Mouse (Mus musculus) Patski (cell line): Measurements from ENCODE around the gene Otoa. TPM values are rescaled to one million over a fixed set of nuclear protein-coding genes. Genes with fewer than 3 reads are reported as not detected.

Source experiments
- ATAC-seq: fragments of 100-300 bp; one replicate; pipeline ENCODE4 v1.8.0; 2021
- CTCF ChIA-PET: fragments of 350-600 bp; sonication (Branson Sonifier 250); formaldehyde crosslinking; loops from one replicate; lab custom pipeline; 2022; ENCODE audit warnings: inconsistent platforms; lab: Charles Lee
- POLR2A ChIA-PET: fragments of 350-600 bp; sonication (Branson Sonifier 250); formaldehyde crosslinking; loops from one replicate; lab custom pipeline; 2022; ENCODE audit warnings: antibody characterized with exemption, inconsistent platforms; lab: Charles Lee
- DNase-seq: peaks from one replicate; pipeline ENCODE4 v3.0.0-alpha.2; 2011; ENCODE audit warnings: low read depth, low spot score
- H3K27me3 ChIP-seq: fragments of 371-371 bp; one replicate; pipeline ENCODE4 v1.5.1; 2021
- CTCF ChIP-seq: fragments of 100-300 bp; IDR thresholded peaks from one replicate; pipeline ENCODE4 v1.5.1; 2021
- in situ Hi-C: fragments of 300-500 bp; cut with MboI; formaldehyde crosslinking; loops from 3 replicates; pipeline ENCODE4 v1.11.1; 2018; ENCODE audit warnings: low pct_unique_long_range_greater_than_20kb, mixed read lengths
- polyA plus RNA-seq: library from polyadenylated mRNA; unstranded; gene quantifications from one replicate; pipeline ENCODE4 v1.2.3, GENCODE M21; 2021

The Otoa gene
- polyA plus RNA-seq, 1 experiment from 2014 or later: 0.09 TPM

DNA sequence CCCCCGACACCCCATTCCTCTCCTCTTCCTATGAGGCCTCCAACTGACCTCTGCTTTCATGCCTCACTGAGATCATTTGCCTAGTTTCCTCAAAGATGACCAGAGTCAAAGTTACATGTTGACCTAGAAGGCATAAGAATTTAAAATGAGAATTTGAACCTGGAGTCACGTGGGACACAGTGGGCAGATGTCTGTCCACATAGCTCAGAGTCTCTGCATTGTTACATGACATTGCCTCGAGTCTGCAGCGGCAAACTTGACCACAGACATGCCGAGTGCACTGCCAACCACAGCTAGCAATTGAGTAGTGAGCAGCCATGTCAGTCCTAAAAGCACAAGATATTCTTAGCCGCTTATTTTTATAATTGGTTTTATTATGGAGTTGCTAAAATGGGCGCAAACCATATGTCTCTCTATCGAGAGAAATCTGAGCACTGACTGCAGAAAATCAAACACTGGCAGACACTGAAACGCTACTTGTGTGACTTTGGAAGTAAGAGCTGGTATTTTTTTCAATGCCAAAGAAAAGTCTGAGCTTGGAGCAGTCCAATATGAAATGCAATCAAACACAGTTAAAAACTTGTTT is 105.8 kb downstream of the Otoa start:
- in situ Hi-C loops: no loop called here
- ChIA-PET CTCF (interaction anchor here (0.9 kb wide), 1 partner anchor 27 kb away, joined by 3 read pairs; no protein-coding TSS in a partner anchor), POLR2A (no interaction called here)
- DNase-seq (no peak), ATAC-seq (no peak)
- H3K27me3 ChIP-seq: peaks cover 3% of the 10 kb centered on the region
- TF ChIP-seq CTCF: no peak

DNA sequence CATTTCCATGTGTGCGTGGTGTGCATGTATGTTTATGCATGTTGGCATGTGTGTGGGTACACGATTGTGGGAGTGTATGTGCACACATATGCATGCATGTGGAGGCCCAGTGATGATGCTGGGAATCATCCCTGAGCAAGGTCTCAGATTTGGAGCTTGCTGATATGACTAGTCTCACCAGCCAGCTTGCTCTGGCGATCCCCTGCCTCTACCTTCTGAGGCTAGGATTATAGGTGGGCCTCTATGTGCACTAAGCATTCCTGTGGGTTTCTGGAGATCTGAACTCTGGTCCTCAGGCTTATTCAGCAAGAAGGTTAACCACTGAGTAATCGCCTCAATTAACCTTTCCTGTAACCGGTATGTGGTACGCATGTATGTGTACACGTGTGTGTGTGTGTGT is 107.5 kb downstream of the Otoa start:
- in situ Hi-C loops: no loop called here
- POLR2A ChIA-PET: no interaction called here
- CTCF ChIA-PET: no interaction called here

DNA sequence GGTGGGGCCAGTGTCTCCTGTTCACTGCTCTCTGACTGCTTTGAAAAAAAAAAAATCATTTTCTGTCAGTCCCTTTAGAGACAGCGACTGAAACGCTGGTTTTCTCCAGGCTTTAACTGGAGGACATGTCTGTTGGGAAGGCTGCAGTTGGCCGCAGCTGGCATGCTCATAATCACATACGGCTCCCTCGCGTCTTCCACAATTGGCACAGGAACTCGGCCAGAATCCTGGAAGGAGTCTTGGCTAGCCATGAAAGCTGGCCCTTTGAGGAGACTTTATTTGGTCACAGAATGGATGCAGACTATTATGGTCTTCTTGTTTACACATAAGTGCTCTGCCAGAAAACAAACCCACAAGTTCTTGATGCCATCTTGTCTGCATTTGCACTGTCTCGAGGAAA is 117.5 kb downstream of the Otoa start:
- no peak for DNase-seq
- ATAC-seq: no peak
- in situ Hi-C loops: no loop called here
- peaks cover 15% of the 10 kb centered on the region for H3K27me3 ChIP-seq
- ChIA-PET CTCF (interaction anchor here (0.6 kb wide), 1 partner anchor 775 kb away, joined by 3 read pairs; no protein-coding TSS in a partner anchor), POLR2A (interaction anchor here (0.7 kb wide), 1 partner anchor 100 kb away, joined by 3 read pairs; no protein-coding TSS in a partner anchor)
- TF ChIP-seq CTCF: no peak

More for the DNA sequence above, 107.5 kb downstream of the Otoa start:
- DNase-seq (no peak), ATAC-seq (no peak)
- no peak for TF ChIP-seq CTCF
- peaks cover 2% of the 10 kb centered on the region for H3K27me3 ChIP-seq

DNA sequence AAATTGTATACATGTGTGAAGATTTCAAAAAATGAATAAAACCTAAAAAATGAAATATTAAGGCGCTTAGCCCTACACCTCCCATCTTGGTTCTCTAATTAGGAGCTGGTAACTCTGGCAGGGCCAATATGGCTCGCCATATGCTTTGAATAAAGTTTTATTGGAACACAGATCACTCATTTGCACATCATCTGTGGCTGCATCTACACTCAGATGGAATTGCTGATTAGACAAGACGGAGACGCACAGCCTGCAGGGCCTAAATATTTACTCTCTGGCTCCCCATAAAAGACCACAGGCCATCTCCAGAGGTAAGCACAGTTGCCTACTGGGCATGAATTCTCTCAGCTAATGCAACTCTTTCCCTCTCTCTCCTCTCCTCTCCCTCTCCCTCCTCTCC is 130.4 kb downstream of the Otoa start:
- POLR2A ChIA-PET: no interaction called here

More for the DNA sequence above, 130.4 kb downstream of the Otoa start:
- DNase-seq (no peak), ATAC-seq (no peak)
- peaks cover 22% of the 10 kb centered on the region for H3K27me3 ChIP-seq
- in situ Hi-C loops: no loop called here
- TF ChIP-seq CTCF: no peak
- CTCF ChIA-PET: no interaction called here

Other genes with a start within 250 kb of the Otoa start
- gene Eef2k, start 238.8 kb upstream of the Otoa start, polyA plus RNA-seq: 21.8 TPM
- gene Polr3e, start 163.9 kb upstream of the Otoa start, polyA plus RNA-seq: 27.2 TPM
- gene Cdr2, start 99.3 kb upstream of the Otoa start, polyA plus RNA-seq: 39.9 TPM
- gene Mfsd13b, start 99.1 kb upstream of the Otoa start, polyA plus RNA-seq: 0.09 TPM
- gene Mettl9, start 47.2 kb upstream of the Otoa start, polyA plus RNA-seq: 145 TPM
- gene Igsf6, start 7.1 kb upstream of the Otoa start, polyA plus RNA-seq: 0.17 TPM